Mouse (Mus musculus): ENCODE data around the gene Pde6h.

Gene Pde6h

GRCm38 (mm10) chr6:136996336-136996735, 72.7 kb downstream of the Pde6h start:
- in situ Hi-C loops (cut with MboI; ENCODE audit: low pct_unique_long_range_greater_than_20kb in 1 of 2, low sequenced_read_pairs in 2 of 2, unreplicated experiment in 1 of 2) = loop anchor here (25.0 kb wide), 1 partner anchor 359 kb away; no protein-coding TSS in a partner anchor

GRCm38 (mm10) chr6:136998181-136998580, 74.5 kb downstream of the Pde6h start:
- in situ Hi-C loops (cut with MboI; ENCODE audit: low pct_unique_long_range_greater_than_20kb in 1 of 2, low sequenced_read_pairs in 2 of 2, unreplicated experiment in 1 of 2) = loop anchor here (25.0 kb wide), 1 partner anchor 361 kb away; no protein-coding TSS in a partner anchor

GRCm38 (mm10) chr6:136999009-136999408, 75.4 kb downstream of the Pde6h start:
- in situ Hi-C loops (cut with MboI; ENCODE audit: low pct_unique_long_range_greater_than_20kb in 1 of 2, low sequenced_read_pairs in 2 of 2, unreplicated experiment in 1 of 2) = loop anchor here (25.0 kb wide), 1 partner anchor 362 kb away; no protein-coding TSS in a partner anchor

GRCm38 (mm10) chr6:136999707-137000446, 76.2 kb downstream of the Pde6h start:
- in situ Hi-C loops (cut with MboI; ENCODE audit: low pct_unique_long_range_greater_than_20kb in 1 of 2, low sequenced_read_pairs in 2 of 2, unreplicated experiment in 1 of 2) = loop anchor here (25.0 kb wide), 1 partner anchor 363 kb away; no protein-coding TSS in a partner anchor

- in situ Hi-C loops (cut with MboI; ENCODE audit: low pct_unique_long_range_greater_than_20kb in 1 of 2, low sequenced_read_pairs in 2 of 2, unreplicated experiment in 1 of 2) = no loop called here
These were observed 77.1 kb downstream of the Pde6h start for GRCm38 (mm10) chr6:137000706-137001105.

- in situ Hi-C loops (cut with MboI; ENCODE audit: low pct_unique_long_range_greater_than_20kb in 1 of 2, low sequenced_read_pairs in 2 of 2, unreplicated experiment in 1 of 2) = no loop called here
These were observed 77.9 kb downstream of the Pde6h start for GRCm38 (mm10) chr6:137001267-137002168.

GRCm38 (mm10) chr6:137002169-137002514, 78.5 kb downstream of the Pde6h start:
- in situ Hi-C loops (cut with MboI; ENCODE audit: low pct_unique_long_range_greater_than_20kb in 1 of 2, low sequenced_read_pairs in 2 of 2, unreplicated experiment in 1 of 2) = no loop called here

GRCm38 (mm10) chr6:137004359-137004758, 80.7 kb downstream of the Pde6h start:
- in situ Hi-C loops (cut with MboI; ENCODE audit: low pct_unique_long_range_greater_than_20kb in 1 of 2, low sequenced_read_pairs in 2 of 2, unreplicated experiment in 1 of 2) = no loop called here

GRCm38 (mm10) chr6:137011187-137011586, 87.6 kb downstream of the Pde6h start:
- in situ Hi-C loops (cut with MboI; ENCODE audit: low pct_unique_long_range_greater_than_20kb in 1 of 2, low sequenced_read_pairs in 2 of 2, unreplicated experiment in 1 of 2) = no loop called here

- in situ Hi-C loops (cut with MboI; ENCODE audit: low pct_unique_long_range_greater_than_20kb in 1 of 2, low sequenced_read_pairs in 2 of 2, unreplicated experiment in 1 of 2) = no loop called here
These were observed 90.7 kb downstream of the Pde6h start for GRCm38 (mm10) chr6:137014346-137014745.

GRCm38 (mm10) chr6:137017216-137017973, 93.8 kb downstream of the Pde6h start:
- in situ Hi-C loops (cut with MboI; ENCODE audit: low pct_unique_long_range_greater_than_20kb in 1 of 2, low sequenced_read_pairs in 2 of 2, unreplicated experiment in 1 of 2) = no loop called here
